Mouse (Mus musculus): ENCODE results near the gene Med12.

DNA sequence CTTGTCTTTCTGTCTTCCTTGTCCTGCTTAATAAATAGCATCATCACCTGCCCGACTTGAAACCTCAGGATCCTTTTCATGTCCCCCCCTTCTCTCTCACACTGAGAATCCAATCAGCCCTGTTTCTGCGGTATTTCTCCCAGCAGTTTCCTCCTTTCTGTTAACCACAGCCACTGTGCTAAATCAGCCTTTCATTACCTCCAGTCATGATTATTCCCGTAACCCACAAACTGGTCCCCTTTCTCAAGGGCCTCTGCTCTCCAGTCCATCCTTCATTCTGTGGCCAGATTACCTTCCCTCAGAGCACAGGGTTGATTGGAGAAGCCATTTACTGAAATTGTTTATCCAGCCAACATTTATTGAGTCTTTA is 5.1 kb upstream of the Med12 start, which contains the start of gene Gm20489:
- TF ChIP-seq POLR2A (IDR thresholded peaks at IDR 0.05; ENCODE audit: control insufficient read depth in 1 of 2, insufficient read depth in 1 of 2, low read depth in 1 of 2, low read length in 2 of 2, poor library complexity in 1 of 2), result no peak
- TF ChIP-seq MAFK (IDR thresholded peaks at IDR 0.05; ENCODE audit: borderline replicate concordance, low read depth, low read length), result no peak
- TF ChIP-seq EP300 (IDR thresholded peaks at IDR 0.05; ENCODE audit: low read depth in 1 of 2, low read length in 2 of 2), result no peak
- no peak for TF ChIP-seq SMC3 (IDR thresholded peaks at IDR 0.05; ENCODE audit: low read depth, low read length)
- no peak for TF ChIP-seq GATA1 (IDR thresholded peaks at IDR 0.05; ENCODE audit: low read depth, low read length)
- TF ChIP-seq ETS1 (IDR thresholded peaks at IDR 0.05; ENCODE audit: low read depth, low read length), result no peak
- TF ChIP-seq ZNF384 (IDR thresholded peaks at IDR 0.05; ENCODE audit: low read depth, low read length), result no peak
- TF ChIP-seq RAD21 (IDR thresholded peaks at IDR 0.05; ENCODE audit: low read depth, low read length), result no peak

Data from MEL (cell line).